Mouse (Mus musculus) left cerebral cortex, adult 18-20 months (tissue): ENCODE results near the gene A4galt. TPM values are rescaled to one million over a fixed set of nuclear protein-coding genes. Genes with fewer than 3 reads are reported as not detected.
"Not testable (repeated sequence)": the region's sequence is repeated elsewhere in the genome, so short reads cannot be mapped to it uniquely, and the experiment has no call there.

Experiments
- DNase-seq, 2 experiments: peaks; one replicate each; pipeline ENCODE4 v3.0.0; 2021 to 2022; ENCODE audit warnings: low spot score in 2 of 2, mixed read lengths in 1 of 2
- total RNA-seq, 2 experiments: library from RNA; stranded (reverse); gene quantifications; 2 replicates each; pipeline ENCODE4 v1.2.3; 2021

Gene A4galt
- total RNA-seq, 2 experiments from 2014 or later = 5.1 TPM

DNA sequence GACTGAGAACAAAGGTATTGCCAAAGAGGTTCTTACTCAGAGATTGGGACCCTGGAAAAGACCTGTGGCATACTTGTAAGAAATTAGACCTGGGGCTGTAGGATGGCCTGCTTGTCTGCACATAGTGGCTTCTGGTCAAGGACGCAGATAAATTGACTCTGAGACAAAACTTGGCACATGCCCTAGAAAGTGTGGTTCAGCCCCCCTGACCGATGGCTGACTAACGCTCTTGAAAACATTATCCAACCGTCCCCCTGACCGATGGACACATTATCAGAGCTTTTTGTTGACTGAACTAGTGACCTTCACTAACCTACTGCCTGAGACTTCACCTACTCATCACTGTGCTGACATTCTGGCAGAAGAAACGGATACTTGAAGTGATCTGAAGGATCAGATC, 18.4 kb upstream of the A4galt start:
- not testable (repeated sequence) for DNase-seq

DNA sequence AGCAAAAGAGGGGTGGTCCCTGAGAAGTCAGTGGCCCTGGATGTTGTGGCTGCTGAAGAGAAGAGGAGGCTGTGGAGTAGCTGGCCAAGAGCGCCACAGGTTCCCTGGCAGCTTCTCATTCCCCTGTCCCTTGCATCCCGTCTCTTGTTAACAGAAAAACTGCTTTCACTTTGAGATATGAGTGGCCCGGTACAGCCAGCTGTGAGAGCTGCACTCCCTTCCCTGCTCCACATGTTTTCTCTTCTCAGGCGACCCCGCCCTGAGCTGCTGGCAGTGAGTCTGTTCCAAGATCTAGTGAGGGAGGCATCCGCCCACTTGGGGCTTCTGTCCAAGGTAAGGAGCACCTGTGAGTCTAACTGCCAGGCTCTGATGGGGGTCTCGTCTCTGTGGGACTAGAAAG, 16.9 kb upstream of the A4galt start:
- DNase-seq = not testable (repeated sequence)

DNA sequence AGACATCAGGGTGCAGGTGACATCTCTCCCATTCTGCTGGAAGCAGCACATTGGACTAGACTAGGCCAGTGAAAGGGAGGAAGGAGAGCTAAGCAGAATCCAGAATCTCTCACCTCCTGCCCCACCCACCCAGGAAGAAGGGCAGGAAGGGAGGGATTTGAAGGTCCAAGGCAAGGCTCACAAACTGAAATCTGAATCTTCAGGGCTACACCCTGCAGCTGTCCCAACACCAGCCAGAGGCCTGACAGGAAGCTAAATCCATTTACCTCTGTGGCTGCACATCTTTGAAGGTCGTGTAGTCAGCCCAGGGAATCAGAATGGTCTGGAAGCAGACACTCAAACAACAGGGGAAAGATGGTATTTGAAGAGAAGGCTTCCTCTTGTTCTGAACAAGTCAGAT, 13.7 kb upstream of the A4galt start:
- DNase-seq = no peak

DNA sequence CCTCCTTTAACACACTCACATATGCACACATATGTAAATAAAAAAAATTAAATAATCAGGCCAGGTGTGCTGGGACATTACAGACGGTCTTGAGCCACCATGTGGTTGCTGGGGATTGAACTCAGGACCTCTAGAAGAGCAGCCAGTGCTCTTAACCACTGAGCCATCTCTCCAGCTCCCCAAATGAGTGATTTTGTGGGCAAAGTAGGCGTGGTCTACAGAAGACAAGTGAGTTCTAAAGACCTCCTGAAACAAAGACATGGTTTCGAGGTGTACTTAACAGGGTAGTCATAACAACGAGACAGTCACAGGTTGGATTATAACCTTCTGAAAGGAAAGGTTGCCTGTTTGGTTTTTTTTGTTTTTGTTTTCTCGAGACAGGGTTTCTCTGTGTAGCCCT, 11.8 kb upstream of the A4galt start:
- DNase-seq = no peak

DNA sequence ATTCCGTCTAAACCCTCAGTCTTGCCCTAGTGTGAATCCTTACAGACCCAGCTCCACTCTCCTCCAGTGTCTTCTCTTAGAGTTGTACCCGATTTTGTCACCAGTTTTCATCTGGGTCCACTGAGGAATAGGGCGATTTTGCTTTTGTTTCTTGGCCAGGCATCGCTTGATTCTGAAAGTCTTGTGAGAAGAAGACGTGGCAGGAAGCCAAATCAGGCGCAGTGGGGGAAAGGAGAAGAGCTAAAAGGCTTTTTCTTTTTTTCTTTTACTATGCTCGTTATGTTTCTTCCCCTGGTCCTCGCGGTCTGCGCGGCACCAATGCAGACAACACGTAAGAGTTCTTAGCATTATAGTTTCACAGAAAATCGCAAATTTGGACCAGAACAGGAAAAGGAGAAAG, 6.3 kb upstream of the A4galt start:
- DNase-seq = no peak

DNA sequence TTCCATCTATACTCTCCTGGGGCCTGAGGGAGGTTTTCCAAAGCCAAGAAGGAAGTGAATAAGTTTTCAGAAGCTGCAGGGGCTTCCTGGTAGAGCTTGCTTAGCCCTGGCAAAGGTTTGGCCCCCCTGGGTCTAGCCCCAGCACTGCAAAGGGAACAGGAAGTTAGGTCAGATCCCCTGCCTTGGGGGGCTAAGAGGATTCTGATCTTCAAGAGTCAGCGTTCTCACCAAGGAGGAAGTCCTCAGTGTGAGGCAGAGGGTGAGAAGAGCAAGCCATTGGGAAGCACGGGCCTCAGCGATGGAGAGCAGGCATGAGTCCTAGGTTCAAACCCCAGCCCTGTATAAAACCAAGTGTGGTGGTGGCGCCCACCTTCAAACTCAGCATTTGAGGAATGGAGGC, 4.9 kb upstream of the A4galt start:
- no peak for DNase-seq

DNA sequence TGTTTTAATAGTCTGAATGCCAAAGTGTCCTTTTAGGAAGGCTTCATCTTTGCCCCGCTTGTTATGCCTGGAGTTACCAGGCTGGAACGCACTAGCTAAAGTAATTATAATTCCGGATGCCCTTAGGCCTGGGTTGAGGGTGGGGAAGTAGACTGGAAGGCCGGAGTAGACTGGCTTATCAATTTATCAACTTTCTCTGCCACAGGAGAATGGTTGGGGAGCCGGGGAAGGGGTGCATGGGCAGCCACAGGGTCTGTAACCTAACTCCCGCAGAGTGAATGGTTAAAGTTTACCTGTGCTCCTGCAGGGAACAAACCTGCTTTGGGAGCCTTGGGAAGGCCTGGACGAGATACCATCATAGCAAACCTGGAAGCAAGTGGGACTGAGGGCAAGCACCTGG, 4.4 kb upstream of the A4galt start:
- no peak for DNase-seq

DNA sequence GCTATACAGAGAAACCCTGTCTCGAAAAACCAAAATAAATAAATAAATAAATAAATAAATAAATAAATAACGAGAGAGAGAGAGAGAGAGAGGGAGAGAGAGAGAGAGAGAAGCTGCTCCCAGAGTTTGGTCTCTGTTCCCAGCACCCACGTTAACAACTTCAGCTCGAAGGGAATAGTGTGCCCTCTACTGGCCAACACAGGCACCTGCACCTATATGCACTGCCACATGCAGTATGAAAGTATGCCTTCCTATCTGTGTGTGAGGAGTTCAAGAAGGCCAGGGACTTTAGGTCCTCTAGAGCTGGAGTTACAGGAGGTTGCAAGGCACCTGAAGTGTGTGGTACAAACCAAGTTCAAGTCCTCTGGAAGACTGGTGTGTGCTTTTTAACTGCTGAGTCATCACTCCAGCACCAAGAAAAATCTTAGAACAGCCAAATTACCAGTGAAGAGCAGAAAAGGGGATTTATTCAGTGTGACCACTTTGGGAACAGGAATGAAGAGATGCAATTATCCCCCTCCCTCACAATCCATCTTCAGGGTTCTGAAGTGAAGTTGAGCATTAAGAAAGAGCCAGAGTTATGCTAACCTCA, 3.7 kb upstream of the A4galt start:
- DNase-seq = no peak

DNA sequence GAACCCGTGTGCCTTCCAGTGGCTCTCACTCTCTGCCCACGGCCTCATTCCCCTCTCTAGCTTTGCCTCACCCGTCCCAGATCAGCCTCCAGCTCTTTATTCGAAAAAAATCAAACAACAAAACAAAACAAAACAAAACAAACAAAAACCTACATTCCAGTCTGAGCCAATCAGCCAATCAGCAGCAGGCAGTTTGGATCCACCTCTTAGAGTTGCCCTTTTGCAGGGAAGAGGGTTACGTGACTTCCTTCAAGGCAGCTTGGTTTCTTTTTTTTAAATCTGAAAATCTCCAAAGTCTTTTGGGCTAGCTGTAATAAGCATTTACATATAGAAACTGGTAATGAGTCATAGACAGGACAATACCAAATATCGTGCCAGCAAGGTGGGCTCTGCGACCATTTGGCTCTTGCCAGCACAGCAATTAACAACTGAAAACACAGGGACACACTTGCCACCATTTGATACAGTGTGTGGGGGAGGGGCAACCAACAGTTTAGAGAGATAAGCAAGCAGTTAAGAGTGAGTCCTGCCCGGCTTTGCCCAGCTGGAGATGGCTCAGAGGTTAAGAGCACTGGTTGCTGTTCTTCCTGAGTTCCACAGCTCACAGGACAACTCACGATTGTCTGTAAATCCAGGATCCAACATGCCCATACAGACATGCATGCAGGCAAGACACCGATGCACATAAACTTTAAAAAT, 2.9 kb upstream of the A4galt start:
- DNase-seq = no peak

DNA sequence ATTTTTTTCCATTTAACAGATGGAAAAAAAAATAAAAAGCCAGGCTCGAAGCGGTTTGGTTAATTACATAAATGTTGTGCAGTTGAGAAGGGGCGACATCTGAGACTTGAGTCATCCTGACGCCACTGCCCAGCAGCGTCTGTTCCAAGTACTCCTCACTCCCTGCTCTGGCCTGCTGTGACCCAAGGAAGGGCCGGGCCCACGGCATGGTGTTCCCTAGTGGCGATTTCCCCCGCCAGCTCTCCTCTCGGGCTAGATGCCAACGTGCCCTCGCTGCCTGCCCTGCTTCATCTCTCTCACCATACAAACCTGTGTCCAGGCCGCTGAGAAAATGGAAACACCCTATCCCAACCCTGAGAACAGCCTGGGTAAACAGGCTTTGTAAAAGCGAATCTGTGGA, 486 bp upstream of the A4galt start:
- DNase-seq = no peak

DNA sequence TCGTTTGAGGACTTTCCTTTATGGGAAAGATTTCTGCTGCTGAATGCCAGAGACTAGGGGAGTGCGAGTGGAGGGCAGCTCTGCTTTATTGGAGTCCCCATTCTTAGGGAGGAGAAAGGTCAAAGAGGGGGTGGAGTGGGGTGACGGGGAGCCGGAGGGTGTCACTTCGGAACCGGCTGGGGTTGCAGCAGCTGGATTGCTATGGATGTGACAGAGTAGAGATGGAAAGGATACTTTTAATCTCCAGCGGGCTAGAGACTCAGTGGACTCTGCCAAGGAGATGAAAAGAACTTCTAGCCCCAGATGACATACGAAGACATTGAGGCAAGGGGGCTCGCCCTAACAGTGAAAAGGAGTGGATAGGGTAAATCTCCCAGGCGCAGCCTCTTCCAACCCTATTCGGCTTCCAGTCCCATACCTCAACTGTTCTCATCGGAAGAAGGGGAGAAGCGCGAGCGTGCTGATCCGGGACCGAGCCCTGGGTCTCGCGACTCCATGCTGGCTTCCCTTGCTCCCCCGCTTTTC, 861 bp downstream of the A4galt start:
- no peak for DNase-seq

DNA sequence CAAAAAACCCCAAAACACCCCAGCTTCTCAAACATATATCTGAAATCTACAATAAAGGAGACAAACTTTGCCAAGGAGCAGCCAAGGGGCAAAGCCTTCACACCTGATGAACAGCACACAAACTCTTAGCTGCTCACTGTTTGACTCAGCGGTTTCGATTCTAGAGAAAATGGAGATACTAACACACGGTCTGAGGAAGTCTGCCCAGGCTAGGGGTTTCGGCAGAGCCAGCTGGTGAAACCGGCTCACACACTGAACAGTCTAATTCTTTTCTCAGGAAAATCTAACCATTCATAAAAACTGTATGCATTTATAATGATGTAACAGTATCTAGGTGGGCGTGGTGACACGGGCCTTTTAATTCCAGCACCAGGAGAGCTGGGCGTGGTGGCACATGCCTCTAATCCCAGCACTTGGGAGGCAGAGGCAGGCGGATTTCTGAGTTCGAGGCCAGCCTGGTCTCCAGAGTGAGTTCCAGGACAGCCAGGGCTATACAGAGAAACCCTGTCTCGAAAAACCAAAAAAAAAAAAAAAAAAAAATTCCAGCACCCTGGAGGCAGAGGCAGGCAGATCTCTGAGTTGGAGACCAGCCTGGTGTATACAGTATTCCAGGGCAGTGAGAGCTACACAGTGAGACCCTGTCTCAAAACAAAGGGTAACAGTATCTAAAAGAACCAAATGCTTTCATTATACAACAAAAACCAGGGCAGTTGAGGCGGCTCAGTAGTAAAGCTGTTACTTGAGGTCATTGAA, 1.9 kb downstream of the A4galt start:
- no peak for DNase-seq

DNA sequence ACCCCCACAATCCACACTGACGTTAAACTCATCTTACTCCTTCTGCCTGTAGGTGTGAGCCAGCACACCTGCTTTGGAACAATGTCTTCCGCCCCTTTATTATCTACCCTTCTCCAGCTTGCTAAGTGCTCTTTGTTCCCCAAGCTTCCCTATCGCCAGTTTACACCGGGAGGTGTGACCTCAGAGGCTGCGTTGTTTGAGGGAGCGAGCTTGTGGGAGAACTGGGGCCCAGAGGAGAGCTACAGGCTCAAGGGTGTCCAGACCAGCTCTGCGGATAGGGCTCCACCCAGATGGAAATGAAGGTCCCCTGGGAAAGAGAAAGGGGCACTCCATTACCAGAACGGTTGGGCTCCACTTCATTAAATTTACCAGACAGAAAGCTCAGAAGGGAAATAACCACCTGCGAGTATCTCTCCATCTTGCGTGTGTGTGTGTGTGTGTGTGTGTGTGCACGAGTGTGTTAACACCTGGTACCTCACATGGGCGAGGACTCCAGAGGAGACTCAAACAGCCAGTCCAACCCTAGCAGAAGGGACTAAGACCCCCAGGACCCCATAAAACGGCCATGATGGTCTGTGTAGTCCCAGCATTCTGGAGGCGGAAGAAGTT, 3.2 kb downstream of the A4galt start:
- DNase-seq = no peak

DNA sequence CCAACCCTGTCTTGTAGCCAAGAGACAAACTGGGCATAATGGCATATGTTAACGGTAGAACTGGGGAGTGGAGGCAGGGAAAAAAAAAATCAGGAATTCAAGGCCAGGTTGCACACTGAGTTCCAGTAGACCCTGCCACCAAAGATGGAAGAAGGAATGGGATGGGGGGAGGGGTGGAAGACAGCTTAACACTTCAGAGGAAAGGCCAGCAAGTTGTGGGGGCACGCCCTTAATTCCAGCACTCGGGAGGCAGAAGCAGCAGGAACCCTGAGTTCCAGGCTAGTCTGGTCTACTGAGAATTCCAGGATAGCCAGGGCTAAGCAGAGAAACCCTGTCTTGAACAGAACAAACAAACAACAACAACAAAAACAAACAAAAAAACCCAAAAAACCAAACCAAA, 7.2 kb downstream of the A4galt start:
- DNase-seq = no peak

DNA sequence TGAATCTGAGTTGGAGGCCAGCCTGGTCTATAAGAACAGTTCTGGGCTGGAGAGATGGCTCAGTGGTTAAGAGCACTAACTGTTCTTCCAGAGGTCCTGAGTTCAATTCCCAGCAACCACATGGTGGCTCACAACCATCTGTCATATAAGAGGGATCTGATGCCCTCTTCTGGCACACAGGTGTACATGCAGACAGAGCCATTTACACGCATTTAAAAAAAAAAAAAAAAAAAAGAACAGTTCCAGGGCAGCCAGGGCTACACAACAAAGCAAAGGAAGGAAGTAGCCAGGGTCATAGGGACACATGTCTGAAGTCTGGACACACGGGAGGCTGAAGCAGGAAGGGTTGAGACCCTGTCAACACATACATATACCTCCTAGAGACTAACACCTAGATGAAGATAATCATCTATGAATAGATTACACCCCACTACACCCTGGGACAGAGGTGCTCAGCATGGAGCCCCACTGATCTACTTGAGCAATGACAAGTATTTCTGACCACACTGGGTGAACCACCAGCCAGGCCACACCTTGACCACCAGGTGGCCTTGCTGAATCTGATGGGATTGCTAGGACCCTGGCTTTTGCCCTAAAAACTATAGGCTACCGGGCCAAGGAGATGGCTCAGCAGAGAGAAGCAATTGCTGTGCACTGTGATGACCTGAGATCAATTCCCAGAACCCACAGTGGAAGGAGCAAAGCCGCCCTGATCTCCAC, 9.5 kb downstream of the A4galt start:
- no peak for DNase-seq

DNA sequence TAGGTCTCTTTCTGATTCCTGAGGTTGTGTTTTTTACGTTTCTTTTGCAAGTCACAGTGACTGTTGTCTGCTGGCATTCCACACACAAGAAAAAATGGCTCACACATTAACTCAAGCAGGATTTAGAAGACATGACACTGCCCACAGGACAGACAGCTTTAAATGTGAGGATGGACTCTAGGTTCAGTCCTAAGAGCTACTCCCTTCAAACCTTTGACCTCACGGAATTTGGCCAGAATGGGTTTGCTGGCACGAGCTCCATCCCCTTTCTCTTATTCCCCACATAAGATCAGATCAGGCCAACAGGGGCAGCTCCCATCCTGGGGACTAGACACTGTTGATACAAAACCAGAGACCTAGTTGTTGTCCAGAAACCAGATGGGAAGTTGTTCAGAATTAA, 10.1 kb downstream of the A4galt start:
- no peak for DNase-seq

DNA sequence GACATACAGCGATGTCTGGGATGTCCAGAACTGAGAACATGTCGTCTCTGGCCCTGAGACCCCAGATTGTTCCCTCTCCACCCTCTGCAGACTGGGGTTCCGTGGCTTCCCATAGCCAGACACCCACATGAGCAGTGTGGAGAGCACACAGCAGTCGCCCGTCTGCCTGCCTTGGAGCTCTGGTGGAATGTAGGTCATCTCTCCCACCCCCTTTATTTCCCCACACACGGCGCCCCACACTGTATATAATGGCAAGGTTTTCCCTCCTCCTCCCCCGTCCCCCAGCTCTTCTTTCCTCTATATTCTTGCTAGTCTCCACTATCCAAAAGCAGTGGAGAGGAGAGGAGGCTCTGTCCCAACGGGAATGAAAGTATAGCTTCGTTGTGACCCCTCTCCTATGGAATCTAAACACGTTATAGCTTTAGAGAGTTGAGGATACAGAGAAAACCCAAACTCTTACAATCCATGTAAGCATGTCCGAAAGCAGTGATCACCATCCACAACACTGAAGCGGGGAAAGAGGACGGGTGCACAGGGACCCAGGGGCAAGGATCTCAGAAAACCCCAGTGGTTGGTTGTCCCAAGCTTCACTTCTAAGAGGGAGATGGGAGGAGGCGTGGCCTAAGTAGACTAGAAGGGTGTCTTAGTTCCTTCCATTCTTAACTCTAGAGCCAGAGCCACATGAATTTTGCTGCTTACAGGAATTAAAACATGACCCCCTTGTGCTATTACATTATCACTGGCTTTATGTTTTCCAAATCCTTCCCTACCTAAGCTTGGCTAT, 13.9 kb downstream of the A4galt start:
- no peak for DNase-seq

DNA sequence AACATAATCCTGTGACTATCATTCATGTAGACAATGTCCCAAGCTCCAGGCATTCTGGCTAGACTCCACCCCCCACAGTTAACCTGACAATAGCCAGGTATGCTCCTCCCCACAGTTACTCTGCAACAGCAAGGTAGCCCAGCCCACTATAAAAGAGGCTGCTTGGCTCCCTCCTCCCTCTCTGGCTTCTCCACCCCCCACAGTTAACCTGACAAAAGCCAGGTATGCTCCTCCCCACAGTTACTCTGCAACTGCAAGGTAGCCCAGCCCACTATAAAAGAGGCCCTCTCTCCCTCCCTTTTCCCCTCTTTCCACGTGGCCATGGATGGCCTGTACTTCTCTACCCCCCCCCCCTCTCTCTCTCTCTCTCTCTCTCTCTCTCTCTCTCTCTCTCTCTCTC, 14.8 kb downstream of the A4galt start:
- DNase-seq = no peak

DNA sequence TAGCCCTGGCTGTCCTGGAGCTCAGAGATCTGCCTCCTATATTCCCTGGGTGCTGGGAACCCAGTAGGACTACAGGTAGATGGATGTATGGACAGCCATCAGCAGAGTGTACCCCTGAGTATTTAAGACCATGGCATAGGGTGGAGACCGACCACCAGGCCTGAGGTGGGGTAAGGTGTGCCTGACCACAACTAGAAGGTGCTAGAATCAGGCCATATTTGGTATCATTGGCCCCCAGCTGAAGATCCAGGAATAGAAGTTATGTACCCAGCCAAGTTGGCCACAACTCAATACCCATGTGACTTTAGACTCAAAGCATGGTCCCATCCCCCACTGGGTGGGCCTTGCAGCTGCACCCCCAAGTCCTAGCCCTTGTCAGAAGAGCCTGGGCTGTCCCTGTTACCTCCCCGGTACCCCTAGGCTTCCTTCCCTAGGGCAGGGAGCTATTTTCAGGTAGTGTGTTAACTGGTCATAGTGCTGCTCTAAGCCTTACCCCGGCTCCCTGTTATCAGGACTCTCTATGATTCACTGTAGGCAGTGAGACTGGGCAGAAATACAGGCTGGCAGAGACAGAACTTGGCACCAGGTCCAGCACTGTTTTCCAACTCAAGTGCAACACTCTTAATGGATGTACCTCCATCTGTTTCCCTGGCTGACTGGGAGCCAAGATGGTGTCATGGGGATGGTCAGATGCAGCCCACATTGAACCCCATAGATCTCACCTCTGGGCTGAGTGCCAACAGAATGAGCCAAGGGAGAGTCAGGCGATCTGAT, 18.2 kb downstream of the A4galt start:
- no peak for DNase-seq

DNA sequence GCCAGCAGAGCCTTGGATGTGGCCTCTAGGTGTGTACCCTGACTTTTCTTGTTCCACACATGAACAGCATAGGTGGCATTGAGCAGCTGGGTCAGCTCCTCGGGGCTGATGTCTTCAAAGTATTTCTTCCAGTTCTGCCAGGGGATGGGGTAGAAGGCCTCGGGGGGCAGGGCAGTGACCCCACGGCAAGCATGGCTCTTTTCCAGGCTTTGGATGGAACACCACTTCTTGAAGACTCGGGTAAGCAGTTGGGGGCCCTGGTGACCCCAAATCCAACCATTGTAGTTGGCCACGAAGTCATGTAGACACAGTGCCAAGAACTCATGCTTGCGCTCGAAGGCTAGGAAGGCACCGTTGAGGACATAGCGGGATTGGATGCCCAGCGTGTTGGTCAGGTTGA, 24.0 kb downstream of the A4galt start:
- DNase-seq = no peak
